Mouse (Mus musculus) megakaryocyte, adult 5-6 weeks (primary cell): ENCODE data around the gene Cpm. TPM values are rescaled to one million over a fixed set of nuclear protein-coding genes. Genes with fewer than 3 reads are reported as not detected.

Experiments used
- ATAC-seq: 2 replicates; pipeline ENCODE4 v1.8.0; 2016; ENCODE audit warnings: mild to moderate bottlenecking, inconsistent platforms; ENCODE audit not compliant: poor library complexity, severe bottlenecking
- total RNA-seq, 2 experiments: library from RNA; stranded (forward) in 1 of 2; stranded (reverse) in 1 of 2; fragments of 153-499, 151-499 nt in 1 of 2; fragments of 221-1000, 200-1000 nt in 1 of 2; gene quantifications; 2 replicates each; pipeline versions ENCODE4 v1.2.3 to v1.2.4; 2015 to 2017

Gene Cpm
- total RNA-seq, 2 experiments from 2014 or later = 0.38 TPM; not detected in 1

DNA sequence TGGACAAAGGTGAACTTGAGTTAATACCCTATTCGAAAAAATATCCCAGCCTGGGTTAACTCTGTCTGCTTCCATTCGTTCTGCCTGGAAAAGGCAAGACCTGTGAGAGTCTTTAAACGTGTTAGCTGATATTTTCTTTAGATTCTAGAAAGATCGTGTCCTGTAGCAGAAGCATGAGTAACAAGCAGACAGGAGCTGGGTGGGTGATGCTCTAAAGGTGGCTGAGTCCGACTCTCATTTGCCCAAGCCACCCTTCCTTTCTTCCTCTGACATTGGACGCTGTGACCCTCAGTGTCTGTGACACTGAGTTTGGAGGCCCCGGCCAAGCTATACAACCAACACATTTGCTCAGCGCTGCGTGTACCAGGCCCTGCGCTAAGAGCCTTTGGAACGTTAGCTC, 15.5 kb downstream of the Cpm start:
- ATAC-seq = no peak

DNA sequence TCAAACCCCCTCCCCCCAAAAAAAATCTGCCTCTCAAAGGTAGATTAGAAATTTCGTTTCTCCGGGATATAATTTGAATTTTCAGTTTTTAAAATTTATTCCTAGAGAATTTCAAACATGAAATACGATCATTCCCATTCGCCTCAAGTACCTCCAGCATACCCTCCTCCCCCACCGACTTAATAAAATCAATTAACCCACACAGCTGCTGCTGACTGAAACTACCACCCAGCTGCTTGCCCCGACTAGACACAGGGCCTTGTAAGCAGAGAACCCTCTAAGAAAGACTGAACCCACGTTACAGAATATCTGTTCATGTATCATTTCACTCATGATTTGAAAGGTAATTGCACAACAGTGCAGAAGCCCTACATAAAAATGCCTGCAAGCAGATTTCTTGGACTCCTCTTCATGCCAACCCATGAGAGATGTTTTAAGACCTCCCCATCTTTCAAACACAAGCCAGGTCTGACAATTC, 16.2 kb downstream of the Cpm start:
- ATAC-seq = no peak

DNA sequence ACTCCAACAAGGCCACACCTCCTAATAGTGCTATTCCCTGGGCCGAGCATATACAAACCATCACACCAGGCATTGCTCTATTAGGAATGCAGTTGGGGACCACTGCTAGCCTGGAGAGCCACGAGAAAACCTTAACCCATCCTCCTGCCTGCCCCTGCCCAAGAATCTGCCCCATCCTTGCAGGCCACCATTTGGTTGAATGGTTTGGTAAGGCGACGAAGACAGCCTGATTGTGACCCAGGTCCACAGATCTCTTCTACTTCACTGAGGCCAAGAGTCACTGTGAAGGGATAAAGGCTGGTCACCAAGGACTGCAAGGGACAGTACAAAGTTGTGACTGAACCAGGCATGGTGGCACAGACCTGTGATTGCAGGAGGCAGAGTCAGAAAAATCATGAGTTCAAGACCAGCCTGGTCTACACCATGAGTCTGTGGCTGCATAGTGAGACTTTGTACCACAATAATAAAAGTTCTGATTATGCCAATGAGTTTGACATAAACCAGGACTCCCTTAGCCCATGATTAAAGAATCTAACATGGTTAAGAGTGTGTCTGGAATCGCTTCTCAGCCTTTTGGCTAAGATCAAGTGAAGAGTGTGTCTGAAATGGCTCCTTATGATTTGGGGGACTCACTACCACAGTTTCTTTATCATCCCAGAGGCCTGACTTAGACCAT, 17.3 kb downstream of the Cpm start:
- no peak for ATAC-seq

DNA sequence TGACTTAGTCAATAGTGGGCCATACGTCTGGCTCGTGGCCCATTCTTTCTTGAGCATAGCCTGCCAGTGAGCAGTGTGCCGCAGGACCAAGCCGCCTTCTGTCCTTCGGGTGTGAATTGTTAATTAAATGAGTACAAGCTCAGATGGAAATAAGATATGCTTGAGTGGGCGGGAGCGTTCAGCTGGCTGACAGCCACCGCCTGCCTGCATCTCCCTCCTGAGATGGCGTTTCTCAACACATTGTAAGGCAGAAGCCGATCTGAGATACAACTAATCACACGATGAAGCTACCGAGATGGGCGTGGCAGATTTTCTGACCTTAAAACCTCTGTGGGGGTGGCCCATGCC, 17.8 kb downstream of the Cpm start:
- ATAC-seq = no peak

DNA sequence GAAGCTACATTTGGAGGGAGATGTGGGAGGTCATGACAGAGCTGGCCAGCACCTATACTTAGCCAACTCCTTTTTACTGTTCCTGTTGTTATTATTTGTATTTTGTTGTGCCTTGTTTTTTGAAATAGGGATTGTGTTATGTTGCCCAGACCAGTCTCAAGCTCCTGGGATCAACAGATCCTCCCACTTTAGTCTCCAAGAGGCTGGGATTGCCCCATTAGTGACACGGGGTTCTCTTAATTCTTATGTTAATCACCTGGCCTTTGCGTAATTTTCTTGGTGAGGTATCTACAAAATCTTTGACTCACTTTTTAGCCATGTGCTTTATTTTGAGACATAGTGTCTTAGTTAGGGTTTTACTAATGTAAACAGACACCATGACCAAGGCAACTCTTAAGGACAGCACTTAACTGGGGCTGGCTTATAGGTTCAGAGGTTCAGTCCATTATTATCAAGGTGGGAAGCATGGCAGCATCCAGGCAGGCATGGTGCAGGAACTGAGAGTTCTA, 18.7 kb downstream of the Cpm start:
- ATAC-seq = no peak

DNA sequence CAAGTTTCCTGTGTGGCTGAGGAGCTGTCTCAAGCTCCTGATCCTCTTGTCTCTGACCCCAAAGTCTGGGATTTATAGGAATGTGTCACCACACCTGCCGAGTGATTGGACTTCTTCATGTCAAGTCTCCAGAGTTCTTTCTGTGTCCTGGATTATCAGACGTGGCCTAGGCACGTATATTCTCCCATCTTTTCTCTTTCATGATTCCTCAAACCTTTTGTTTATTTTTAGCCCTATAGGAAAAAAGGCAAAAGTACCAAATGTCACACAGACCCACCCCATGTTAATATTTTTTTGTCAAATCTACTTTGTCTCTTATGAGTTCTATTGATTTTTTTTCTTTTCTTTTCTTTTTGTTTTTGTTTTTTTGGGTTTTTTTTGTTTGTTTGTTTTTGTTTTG, 19.3 kb downstream of the Cpm start:
- ATAC-seq = no peak

DNA sequence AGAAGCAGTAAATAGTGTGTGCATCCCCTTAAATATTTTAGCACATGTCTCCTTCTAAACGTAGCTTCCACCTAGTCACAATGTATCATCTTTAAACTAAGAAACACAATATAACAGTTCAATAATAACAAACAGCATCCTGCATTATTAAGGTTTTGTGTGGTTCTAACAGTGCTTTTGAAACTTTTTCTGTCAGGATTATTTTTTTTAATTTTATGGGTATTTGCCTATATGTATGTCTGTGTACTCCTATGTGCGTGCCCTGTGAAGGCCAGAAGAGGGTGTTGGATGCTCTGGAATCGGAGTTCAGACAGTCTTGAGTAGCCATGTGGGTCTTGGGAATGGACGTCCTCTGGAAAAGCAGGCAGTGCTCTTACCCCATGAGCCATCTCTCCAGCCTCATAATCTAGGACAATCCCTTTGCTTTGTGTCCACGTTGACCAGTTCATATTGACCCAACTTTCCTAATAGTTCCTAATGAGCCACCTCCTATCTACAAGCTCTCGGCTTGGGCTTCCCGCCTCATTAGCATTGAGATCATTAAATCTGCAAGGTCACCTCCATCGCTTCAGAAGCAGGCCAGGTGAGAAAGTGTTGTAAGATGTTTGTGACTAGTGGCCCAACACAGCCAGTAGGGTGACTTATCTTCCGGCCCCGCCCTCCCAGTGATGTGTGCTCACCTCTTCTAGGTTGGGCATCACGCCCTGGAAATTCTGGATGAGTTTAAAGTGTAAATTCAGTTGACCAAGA, 20.2 kb downstream of the Cpm start:
- ATAC-seq = no peak

DNA sequence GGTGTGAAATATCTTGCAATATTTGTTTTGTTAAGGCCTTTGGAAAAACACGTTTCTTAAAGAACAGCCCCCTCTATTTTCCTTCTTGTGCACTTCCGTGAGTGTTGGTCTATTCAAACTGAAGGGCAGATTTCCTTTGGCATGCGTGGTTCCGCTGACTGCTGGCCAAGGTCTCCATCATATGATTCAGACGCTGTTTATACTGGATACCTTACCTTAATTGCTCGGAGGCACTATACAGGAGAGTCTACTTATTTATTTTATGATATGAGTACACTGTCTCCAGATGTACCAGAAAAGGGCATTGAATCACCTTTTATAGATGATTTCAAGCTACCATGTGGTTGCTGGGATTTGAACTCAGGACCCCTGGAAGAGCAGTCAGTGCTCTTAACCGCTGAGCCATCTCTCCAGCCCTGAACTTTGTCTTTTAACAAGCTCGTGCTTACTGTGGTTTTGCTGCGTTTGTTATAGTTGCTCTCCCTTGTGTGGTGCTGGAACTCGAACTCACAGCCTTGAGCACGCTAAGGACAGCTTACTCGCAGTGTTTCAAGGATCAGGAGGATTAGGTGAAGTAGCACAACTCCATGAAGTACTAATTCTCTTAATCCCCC, 20.8 kb downstream of the Cpm start:
- no peak for ATAC-seq

DNA sequence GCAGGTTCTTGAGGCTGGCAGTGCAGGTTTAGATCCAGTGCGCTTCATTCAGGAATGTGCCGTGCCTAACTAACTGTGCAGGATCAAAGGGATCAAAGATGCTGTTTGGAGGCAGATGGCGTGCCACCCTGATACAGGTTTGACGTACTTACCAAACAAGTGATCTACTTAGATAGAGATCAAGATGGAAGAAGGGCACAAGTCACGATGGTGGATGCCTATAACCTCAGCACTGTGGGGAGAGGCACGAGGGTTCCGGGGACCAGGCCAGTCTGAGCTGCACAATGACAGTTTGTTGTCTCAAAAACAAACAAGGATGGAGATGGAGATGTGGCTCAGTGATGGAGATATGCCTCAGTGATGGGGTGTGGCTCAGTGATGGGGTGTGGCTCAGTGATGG, 21.4 kb downstream of the Cpm start:
- no peak for ATAC-seq

DNA sequence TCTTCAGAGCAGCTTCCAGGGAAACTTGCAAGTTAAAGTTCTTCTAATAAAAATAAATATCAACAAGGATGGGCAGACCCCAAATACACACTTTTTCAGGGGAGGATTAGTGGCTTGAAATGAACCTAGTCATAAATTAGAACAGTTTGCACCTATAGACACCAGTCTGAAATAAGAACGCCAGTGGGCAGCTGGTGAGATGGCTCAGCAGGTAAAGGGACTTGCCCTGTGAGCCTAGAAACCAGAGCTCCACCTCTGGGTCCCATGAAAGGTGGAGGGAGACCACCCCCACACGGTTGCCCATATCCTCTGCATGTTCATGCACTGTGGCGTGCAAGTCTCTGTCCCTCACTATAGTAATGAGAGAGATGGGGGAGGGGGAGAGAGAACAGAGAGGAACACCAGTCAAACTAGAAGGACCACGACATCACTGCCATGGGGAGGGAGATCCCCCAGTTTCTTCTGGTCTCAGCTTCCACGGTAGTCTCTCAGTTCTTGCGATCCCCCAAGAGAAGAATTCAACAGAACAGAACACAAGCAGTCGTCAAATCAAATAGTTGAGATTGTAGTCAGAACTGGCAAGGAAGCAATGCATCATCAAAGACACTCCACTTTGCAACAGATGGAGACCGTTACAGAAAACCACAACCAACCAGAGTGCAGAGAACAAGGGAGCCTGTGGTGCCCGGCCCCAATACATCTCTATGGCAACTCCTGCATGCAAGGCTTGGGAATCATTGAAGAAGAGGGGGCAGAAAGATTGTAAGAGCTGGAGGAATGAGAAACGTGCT, 22.5 kb downstream of the Cpm start:
- no peak for ATAC-seq

DNA sequence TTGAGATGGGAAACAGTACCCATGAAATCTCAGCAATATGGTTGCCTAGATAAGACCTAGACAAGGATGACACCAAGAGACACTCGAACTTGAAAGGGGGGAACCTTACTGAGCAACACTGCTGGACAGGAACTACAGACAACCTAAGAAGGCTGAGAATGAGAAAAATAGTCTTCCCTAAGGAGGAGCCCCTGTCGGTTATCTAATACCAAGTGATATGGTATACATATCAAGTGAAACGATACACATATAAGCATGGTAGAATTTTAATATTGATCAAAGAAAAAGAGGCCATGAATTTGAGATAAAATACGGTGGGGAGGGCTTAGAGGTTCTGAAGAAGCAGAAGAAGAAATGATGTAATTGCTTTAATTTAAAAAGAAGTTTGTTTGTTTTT, 23.1 kb downstream of the Cpm start:
- no peak for ATAC-seq

DNA sequence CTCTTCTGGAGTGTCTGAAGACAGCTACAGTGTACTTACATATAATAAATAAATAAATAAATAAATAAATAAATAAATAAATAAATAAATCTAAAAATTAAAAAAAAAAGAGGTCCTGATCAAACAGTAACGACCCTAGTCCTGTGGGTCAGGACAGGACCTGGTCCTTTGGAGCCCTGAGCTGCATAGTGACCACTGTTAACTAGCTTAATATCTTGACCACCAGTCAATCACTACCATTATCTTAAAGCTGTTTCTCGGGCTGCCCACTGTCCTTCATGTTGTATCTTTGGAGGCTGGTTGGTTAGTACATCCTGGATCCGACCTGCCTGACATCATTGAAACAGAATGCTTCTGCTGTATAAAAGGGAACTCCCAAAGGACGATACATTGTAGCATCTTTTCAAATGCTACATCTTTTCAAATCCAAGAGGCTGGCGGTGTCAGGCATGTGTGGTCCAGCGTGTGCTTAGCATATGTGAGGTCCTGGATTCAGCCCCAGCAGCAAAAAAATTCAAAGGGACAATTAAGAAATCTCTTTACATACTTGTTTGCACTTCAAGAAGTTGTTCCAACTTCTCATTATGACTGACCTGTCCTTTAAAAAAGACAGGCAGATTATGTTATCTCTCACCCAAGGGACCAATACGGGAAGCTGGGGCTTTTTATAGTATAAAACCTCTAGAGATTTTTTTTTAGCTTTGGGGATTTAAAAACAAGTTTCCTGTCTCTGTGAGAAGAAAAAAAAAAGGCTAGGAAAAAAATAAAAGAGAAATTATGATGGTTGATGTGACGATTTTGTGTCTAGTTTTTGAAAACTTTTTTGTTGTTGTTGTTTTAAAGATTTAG, 23.9 kb downstream of the Cpm start:
- ATAC-seq = no peak

DNA sequence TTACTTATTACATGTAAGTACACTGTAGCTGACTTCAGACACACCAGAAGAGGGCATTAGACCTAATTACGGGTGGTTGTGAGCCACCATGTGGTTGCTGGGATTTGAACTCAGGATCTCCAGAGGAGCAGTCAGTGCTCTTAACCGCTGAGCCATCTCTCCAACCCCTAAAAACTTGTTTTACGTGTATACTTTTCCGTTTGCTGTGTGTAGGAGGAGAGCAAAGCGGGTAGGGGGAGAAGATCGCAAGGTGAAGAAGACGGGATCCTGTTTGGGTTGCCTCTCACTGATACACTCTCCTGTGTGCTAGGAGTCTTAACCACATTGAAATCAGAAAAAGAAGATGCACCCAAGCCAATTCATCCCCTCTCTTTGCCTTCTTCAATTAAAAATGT, 24.5 kb downstream of the Cpm start:
- no peak for ATAC-seq

DNA sequence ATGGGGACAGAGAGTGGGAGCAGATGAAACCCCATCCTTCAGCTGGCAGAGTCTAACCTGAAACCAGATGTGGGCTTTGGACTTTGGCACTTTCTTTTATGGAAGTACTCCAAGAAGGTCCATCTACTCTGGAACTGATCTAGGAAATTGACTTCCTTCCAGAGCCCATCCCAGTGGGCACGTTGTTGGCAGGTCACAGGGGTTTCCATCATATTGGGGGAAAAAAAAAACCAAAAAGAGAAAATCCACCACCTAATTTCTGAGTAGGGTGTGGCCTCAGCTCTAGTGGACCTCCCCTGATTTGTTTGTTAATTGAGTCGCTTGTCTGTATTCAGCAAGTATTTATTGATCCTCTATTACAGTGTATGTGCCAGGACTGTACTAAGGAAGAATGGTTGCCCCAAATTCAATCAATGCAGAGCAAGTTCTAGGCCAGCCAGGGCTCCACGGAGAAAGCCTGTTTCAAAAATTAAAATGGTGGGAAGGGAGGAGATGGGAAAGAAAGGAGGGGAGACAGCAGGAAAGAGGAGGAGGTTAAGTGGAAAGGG, 25.4 kb downstream of the Cpm start:
- ATAC-seq = no peak

DNA sequence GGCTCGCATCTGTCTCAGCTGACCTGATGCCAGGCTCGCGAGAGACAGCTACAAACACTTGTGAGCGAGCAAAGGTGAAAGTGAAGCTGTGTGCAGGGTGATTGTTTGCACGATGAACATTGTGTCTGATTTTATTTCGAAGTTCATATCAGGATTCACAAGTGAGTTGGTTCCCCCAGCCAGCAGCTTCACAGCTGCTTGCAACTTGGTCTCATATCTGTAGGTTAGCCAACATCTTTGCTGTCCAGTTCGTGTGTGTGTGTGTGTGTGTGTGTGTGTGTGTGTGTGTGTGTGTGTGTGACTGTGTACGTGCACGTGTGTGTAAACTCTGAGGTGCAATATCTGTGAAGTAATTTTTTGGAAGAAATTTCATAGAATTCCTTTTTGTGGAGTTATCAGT, 26.2 kb downstream of the Cpm start:
- ATAC-seq = no peak

DNA sequence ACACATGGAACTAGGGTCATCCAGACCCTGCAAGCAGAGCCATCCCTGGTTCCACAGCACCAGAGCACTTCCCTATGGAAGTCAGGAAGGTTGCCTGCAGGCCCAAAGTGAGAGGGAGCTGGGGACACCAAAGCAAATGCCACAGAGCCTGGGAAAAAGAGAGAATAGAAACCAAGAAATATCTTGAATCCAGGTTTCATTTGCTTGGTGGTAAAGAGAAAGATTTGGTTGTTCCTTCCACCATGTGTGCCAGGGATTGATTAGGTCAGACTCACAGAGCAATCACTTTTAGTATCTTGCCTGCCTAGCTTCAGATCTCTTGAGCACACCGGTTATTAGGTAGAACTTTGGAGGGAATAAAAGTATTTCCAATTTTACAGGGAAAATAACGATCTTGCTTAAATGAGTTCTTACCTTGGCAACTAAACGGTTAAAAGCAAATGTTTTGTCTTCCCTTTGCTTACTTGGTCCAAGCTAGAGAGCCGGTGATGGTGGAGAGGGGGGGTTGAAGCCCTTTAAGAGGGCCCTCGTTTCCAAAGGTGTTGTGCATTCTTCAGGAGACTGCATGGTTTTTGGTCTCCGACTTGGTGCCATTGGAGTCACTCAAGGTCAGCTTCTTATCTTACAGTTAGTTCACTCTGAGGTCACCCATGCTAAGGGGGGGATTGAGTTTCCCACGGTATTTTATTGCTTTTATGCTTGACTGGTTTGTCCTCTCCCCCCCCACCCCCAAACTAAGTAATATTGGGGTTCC, 26.8 kb downstream of the Cpm start:
- no peak for ATAC-seq

DNA sequence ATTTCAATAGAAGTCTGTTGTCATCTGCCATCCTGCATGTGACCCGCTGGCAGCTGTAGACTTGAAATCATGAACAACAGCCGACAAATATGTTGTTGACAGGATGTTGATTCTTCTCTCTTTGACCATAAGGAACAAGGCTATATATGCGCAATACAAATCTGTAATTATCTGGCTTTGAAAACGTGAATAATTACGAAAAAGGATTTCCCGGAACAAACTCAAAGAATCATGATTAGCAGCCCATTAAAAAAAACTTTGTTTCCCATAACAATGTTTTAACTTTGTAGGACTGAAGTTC, 27.3 kb downstream of the Cpm start:
- ATAC-seq = no peak

DNA sequence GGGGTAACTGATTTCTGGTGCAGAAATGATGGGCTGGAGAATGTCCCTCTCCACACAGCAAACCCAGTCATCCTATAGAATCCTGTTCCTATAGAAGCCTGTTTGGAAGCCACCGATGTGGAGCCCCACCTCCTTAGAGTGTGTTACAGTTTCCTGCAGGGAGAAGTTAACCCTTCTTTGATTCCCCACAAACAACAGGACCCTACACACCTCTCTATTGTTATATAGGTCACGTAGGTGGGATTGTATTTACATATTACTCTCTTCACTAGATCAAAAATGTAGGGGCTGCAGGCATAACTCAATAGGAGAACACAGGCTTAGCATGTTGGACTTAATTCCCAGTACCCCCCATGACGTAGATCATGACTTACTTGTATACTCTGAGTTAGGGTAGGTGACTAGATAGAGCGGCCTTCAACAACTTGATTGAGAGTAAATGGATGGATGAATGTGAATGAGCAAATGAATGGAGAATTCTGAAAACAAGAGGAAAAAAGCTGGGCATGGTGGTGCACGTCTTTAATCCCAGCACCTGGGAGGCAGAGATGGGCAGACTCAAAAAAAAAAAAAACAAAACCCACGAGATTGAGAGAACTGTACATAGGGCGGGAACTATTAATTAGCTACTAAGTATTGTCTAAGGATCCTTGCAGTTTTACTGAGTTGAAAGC, 27.8 kb downstream of the Cpm start:
- ATAC-seq = no peak
